Mouse (Mus musculus): ENCODE data around the gene Stat4.

- TF ChIP-seq TCF12 (IDR thresholded peaks at IDR 0.05; ENCODE audit: insufficient read depth, poor library complexity, severe bottlenecking), result no peak
- TF ChIP-seq POLR2A (IDR thresholded peaks at IDR 0.05; ENCODE audit: insufficient read length, low read depth), result no peak
- no peak for TF ChIP-seq MYOG (IDR thresholded peaks at IDR 0.05; ENCODE audit: control insufficient read depth in 1 of 3, insufficient read depth in 1 of 3, insufficient read length in 2 of 3, low read depth in 2 of 3)
- TF ChIP-seq E2F4 (IDR thresholded peaks at IDR 0.05; ENCODE audit: insufficient read depth), result no peak
- no peak for TF ChIP-seq SRF (IDR thresholded peaks at IDR 0.05; ENCODE audit: control insufficient read depth, insufficient read length, low read depth)
- TF ChIP-seq MAX (IDR thresholded peaks at IDR 0.05; ENCODE audit: low read depth), result no peak
- TF ChIP-seq MYOD1 (IDR thresholded peaks at IDR 0.05; ENCODE audit: control insufficient read depth in 1 of 3, insufficient read length in 2 of 3, low read depth in 2 of 3), result no peak
- TF ChIP-seq USF1 (IDR thresholded peaks at IDR 0.05; ENCODE audit: low read depth), result no peak
- no peak for TF ChIP-seq CEBPB (IDR thresholded peaks at IDR 0.05; ENCODE audit: insufficient read depth, poor library complexity, severe bottlenecking)
- no peak for TF ChIP-seq REST (IDR thresholded peaks at IDR 0.05; ENCODE audit: insufficient read depth, insufficient read length)
- no peak for TF ChIP-seq POLR2AphosphoS2 (IDR thresholded peaks at IDR 0.05; ENCODE audit: insufficient read length, low read depth)
- no peak for TF ChIP-seq TCF3 (IDR thresholded peaks at IDR 0.05; ENCODE audit: insufficient read length, low read depth)
Observed at GRCm38 (mm10) chr1:52004096-52004495, 17.1 kb downstream of the Stat4 start.

Data from myocyte (in vitro differentiated cells).